Mouse (Mus musculus) embryonic fibroblast, embryonic 13.5 days (primary cell): ENCODE results near the gene Ppm1h.

ENCODE experiments used
- CTCF ChIP-seq: IDR thresholded peaks from 2 replicates; pipeline ENCODE4 v1.5.1; 2011; ENCODE audit warnings: mild to moderate bottlenecking, control low read depth, low read length, moderate library complexity, borderline replicate concordance; ENCODE audit not compliant: insufficient read depth
- POLR2A ChIP-seq: IDR thresholded peaks from 2 replicates; pipeline ENCODE4 v1.6.1; 2011; ENCODE audit warnings: low read depth, mild to moderate bottlenecking, control low read depth, low read length, moderate library complexity

DNA sequence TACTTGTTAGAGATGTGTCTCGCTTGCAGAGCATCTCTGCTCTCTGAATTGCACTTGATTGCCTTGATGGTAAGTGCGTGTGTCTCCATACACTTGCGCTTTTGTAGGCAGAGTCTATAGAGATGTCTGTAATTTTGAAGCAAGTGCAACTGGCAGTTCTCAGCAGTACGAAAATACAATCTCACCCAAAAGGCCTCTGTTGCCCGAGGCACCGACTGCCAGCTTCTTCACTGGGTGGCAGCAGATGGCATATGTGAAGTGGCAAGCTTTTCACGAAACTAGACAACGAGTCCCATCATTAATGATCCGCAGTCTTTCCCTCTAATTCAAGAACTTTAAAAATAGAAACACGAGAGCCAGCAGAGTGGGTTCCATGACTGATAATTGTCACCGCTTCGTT, 37.3 kb downstream of the Ppm1h start:
- TF ChIP-seq CTCF: no peak
- no peak for TF ChIP-seq POLR2A
